Mouse (Mus musculus): ENCODE data around the gene Dagla.

Gene Dagla

DNA sequence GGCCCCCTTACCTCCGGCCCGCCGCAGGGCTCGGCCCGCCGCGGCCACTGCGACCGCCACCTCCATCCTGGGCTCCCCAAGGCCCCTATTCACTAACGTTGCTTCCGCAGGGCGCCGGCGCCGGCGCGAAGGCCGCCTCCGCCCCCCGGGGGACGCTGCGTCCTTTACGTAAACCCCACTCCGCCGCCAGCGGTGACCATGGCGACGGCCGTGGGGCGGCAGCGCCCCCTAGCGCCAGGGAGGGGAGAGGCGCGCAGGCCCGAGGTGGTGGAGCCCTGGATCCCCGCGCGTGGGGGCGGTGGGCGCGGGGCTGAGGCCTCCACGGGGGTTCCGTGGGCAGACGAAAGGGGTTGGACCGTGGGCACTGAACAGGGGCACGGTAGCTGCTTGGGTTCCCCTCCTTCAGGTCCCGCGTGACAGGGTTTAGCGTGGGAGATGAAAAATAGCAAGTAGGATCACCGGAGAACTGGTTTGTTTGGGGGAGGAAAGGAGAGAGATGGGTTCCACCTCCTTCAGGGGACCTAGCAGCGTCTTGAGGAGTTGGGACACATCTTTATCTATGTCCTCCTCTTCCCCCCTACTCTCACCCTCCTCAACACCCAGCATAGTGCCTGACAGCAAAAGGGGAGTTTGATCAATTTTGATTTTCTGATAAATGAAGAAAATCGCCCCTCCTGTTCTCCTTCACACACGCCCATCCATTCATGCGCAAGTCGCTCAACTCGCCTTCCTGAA is at the start of gene Dagla:
Dagla (minus strand) TSS at position 68 of the 735 bp plus-strand sequence.
- DNase-seq = peak; percentile 94

DNA sequence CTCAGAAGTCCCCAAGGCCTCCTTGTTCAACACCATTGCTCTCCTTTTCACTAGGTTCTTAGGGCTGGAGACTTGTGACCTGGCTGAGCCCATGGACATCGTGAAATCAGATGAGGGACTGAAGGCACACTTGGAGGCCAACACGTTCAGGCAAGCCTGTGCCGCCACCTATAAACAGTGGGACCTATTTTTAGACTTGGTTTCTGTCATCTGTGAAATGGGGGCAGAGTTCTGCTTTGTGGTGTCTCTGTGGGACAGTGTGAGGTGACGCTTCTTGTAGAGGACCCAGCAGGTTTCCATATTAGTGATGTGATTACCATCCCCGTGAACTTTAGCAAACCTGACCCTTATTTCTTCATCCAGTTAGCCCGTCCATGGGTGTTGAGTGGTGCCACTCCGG is 47.5 kb upstream of the Dagla start:
- DNase-seq = no peak

DNA sequence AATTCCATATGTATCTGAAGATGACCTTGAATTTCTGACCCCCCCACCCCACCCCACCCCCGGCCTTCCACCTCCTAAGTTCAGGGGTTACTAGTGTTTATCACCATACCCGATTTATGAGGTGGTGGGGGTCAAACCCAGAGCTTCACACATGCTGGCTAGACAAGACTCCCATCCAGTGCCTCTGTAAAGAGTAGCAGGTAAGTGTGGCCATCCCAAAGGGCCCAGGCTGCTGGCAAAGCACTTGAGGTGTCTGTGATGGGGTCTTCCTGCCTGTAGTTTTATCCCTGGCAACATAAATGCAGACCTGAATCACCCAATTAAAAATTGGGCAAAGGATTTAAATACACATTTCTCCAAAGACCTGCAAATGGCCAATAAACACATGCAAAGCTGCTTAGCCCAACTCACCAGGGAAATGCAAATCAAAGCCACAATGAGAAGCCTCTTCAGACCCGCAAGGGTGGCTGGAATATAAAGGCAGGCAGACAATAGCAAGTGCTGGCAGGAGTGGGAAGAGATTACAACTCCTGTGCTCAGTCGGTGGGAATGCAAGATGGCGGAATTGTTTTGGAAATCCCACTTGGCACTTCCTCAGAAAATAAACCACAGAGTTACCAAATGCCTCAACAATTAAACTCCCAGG is 43.1 kb upstream of the Dagla start:
- DNase-seq = no peak

DNA sequence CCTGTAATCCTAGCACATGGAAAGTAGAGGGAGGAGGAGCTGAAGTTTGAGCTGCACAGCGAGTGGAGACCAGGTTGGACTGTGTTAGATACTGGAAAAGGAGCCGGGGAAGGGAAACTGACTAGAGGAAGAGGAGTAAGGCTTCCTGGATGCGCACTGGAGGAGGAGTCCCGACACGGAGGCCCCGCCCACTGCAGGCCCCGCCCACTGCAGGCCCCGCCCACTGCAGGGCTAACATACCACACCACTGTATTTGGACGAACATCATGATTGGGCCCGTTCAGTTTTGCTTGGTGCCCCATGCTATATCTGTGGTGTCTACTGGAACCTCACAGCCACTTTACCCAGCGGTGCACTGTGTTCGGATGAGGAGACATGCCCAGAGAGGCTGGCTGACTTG is 41.0 kb upstream of the Dagla start:
- DNase-seq = no peak

DNA sequence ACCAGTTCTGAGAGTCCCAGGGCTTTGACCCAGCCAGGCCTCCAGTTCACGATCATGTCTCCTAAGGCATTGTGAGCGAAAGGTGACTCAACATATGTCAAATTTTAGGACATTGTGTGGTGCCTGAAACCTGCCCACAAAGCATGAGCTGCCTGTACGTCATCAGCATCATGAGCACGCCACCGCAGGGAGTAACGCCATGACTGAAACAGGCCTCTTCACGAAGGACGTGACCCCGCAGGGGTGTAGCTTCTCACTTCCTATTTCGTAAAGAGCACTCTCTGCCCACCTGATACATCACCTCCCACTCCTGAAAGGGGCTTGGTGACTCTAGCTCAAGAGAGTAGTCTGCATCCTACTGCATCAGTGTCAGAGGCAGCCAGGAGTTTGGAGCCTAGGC is 39.2 kb upstream of the Dagla start:
- DNase-seq = no peak

DNA sequence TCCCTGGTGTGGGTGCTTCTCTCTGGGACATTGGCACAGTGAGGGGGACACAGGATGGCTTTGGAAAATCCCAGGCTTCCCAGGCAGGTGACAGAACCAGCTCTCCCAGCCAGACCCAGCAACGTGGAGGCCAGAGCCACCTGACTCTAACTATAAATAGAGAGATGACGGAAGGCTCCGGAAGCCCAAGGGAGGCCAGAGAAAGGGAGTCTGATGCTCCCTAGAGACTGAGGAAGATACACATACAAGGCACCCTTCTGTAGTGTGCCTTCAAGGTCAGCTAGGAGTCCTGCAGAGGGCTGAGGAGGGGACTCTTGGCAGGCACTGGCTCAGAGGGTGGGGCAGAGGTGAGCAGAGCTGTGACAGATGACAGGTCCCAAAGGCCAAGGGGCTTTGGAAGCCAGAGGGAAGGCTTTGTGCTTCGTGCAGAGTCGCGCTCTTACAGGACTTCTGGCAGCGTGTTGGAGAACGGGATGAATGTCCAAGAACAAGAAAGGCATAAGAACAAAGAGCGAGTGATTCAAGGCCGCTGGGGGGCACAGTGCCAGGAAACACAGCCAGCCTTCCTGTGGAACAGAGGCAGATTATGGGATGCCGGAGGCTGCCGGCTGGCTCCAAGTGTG is 37.3 kb upstream of the Dagla start:
- peak; percentile 84 for DNase-seq

DNA sequence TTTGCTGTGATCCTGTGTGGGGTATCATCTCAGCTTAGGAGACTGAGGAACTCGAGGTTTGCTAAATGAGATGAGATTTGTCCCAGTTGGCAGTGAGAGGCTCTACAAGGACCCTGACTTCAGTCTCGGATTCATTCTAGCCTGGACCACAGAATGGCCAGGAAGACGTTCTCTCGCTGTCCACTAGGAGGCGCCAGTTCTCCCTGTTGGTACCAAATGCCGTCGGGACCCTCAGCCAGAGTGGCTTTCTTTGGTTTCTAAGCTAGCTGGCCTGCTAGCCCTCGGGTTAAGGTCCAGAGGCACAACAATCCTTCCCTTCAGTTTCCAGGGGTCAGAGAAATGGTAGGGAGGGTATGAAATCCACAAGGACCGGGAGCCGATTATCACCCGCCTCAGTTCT is 36.5 kb upstream of the Dagla start:
- DNase-seq = peak; percentile 87

DNA sequence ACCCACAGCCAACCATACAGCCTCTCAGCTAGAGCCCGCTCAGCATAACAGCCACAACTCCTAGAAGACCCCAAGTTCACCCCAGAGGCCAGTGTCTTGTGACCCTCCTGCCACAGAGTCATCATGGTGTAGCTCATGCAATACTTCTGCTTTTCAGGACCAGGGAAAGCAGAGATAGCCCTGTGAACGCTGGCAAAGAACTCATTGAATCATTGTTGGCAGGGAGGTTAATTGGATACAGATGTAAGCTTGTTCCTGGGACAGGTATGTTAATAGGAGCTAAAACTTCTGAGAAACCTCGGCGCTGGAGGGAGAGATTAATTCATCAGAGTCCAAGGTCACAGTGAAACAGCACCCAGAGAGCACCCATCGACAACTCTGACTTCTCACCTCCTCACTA is 36.0 kb upstream of the Dagla start:
- DNase-seq = no peak

DNA sequence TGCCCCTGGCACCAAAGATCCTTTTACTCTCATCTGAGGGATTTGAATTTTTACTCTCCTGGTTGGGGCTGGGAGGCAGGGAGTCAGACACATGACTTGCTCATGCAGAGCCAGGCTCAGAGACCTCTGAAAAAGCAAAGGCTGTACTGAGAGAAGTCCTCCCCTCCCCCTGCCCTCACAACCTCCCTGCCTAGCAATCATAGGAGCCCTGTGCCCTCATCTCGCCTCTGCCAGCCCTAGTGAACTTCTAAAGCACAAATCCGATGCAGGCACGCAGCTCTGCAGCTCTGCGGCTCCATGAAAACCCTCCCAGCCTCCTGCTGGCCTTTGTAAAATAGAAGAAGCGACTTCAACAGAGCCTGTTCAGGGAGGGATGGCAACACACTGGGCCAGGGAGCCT is 34.6 kb upstream of the Dagla start:
- no peak for DNase-seq

DNA sequence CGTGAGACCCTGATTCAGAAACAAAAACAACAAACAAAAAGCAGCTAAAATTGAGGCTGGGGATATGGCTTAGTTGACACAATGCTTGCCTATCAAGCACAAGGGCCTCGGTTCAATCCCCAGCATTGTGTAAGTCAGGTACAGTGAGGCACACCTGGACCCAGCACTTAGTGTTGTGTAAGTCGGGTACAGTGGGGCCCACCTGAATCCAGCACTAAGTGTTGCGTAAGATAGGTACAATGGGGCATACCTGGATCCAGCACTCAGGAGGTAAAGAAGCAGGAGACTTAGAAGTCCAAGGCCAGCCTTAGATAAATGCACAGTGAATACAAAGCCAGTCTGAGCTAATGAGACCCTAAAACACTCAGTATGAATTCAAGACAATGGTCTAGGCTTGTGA is 34.0 kb upstream of the Dagla start:
- DNase-seq = no peak

DNA sequence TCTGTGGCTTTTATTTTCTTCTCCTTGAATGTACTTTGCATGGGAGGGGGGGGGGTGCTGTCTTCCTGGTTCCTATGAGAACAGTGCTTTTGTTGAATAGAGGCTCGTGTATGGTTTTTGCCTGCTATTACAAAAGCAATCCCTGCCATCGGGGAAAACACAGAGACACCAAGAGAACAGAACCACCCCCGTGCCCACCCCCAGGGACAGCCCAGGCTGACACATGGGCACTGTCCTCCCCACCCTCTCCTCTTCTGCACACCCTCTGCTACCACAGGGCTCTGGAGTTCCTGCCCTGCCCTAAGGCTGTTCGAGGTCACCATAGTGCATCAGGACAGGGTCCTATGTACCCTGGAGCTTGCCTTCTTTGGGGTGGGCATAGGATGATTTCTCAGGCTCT is 29.8 kb upstream of the Dagla start:
- DNase-seq = no peak

DNA sequence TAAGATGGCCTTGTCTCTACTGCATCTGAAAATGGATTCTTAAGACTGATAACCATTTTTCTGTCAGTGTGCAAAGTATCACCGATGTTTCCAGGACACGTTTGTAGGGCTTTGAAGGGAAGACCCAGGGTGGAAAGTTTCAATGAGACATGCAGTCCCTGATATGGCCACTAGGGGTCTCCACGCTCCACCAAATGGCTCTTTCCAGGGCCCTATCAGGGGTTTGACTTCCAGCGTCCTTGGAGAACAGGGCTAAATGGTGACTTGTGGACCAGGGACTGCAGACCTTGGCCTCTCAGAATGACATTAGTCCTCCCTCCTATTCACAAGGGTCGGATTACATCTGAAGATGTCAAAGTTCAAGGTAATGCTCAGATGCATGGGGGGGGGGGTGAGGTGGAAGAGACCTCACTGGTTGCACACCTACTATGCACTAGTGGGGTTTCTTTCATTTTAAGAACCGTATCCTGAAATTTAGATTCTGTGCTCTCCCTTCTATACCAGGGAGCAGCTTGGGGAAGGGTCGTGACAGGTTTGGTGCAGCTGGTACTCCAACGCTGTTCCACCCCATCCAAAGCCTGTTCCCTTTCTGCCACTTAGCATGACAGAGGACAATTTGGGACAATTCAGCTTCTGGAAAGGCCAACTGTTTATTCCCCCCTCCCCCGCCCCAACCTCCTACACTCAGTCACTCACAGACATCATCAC is 29.0 kb upstream of the Dagla start:
- peak; percentile 81 for DNase-seq

DNA sequence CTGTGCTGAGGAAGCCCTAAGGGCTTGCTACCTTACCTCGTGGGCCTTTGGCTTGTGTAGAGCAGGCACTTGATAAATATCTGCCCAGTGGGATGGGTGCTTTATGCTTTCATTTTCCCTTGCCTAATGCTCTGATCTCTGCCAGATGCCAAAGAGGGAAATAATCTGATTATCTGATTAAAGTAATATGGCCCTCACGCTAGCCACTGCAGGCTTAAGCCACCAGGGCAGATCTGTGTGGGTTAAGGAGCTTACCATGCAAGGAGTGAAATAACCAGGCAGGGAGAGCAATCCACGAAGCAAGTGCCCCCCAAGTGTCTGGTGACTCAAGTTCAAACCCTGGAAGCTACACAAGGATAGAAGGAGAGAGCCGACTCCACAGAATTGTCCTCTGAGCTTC is 27.0 kb upstream of the Dagla start:
- DNase-seq = no peak

DNA sequence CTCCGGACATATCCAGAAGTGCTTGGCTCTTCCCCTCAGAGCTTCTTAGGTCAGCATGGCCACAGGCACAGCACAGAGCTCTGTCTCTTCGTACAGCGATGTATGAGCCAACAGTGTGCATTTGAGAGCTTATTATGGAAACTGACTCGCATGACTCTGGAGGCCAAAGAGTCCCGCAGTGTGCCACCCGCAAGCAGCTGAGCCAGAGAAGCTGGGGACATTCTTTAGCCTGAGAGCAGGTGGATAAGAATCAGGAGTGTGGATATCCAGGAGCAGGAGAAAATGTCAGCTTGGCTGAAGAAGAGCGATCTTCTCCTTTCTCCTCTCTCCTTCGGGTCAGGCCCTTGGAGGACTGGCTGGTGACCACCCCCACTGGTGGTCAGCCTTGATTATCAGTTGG is 24.4 kb upstream of the Dagla start:
- DNase-seq = no peak

DNA sequence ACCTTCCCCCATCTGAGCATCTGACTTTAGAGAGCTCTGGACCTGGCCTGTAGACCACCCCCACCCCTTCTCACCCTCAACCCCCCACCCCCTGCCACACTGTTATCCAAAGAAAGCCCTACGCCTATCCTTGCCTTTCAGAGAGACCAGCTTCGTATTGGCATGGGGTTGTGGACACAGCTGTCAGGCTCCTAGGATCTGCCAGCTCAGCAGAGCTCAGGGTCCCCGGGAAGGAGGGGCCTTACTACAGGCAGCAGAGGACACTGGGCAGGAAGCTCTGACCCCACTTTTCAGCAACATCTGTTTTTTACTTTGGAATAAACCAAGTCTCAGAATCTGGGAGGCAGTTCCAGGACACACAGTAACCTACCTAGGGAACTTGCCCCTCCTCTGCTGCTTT is 21.9 kb upstream of the Dagla start:
- DNase-seq = no peak

DNA sequence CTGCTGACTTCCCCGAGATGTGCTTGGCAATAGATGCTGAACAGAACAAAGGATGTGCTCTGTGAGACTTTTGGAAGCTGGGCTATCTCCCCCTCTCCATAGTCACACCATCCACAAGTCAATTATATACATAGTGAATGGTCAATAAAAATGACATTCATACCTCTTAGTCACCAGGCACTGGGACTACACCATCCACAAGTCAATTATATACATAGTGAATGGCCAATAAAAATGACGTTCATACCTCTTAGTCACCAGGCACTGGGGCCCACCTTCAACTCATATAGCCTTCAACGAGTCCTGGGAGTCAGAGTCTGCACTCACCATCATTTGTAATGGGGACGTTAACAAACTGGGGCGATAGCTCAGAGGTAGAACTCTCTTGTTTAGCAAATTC is 19.2 kb upstream of the Dagla start:
- DNase-seq = no peak

DNA sequence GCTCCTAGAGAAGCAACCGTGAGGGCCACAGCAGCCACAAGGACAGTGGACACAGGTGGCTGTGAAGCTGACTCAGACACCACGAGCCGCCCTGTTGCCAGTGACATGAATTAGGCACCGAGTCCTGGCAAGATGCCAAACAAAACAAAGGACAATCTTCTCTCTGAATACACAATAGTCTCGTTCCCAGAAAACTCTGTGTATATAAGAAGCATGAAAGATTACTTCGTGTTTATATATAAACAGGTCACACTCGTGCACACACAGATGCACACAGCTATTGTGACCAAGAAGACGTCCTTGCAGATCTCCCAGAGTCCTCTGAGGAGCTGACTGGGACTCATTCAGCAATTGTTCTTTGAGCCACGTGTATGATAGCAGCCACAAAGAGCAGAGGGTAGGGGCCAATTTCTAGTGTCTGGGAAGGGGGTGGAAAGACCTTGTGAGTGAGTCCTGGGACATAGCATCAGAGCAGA is 18.7 kb upstream of the Dagla start:
- DNase-seq = no peak

DNA sequence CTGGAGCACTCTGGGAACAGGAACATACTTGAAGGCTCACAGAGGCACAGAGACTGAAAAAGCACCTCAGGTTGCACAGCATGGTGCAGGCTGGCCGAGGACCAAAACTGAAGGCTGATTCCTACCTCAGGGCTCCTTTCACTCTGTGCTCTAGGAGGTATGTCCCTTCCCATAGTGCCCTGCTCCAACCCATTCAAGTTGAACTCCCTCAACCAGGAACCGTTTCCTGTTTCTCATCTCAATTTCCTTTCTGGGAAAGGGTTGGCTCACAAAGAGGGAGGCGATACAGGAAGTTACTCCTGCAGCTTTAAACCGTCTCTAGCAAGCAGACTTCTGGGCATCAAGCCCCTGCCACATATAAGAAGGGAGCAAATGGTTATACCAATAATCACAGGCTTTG is 13.1 kb upstream of the Dagla start:
- DNase-seq = no peak

DNA sequence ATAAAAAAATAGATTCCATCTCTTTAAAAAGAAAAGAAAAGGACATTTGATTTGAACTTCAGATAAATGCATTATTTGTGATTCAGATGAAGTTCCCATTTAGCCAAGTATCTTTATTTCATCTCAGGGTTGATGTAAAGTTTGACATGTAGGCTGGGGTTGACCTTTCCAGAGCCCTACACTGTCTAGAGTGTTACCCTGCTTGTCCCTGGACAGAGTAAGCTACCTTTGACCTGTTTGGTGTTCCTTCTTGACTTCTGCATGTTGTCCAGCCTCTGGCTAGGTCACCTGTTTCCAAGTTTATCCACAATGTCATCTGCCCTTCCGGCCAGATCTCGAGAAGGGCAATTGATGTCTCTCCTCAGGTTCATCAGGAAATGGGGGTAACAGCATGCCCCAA is 12.7 kb upstream of the Dagla start:
- no peak for DNase-seq

DNA sequence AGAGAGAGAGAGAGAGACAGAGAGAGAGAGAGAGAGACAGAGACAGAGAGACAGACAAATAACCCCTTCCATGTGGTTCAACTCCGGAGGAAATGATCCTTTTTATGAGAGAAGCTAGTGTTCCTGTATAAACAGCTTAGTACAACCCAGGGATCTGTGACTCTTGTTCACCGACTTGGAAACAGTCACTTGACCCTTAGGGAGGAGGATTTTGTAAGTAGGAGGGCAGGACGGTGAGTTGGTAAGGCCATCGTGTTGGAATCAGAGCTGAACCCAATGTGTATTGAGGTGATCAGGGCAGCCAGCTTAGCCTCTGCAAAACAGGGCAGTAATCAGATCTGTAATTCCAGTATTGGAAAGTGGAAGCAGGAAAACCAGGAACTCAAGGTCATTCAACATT is 12.3 kb upstream of the Dagla start:
- DNase-seq = no peak

DNA sequence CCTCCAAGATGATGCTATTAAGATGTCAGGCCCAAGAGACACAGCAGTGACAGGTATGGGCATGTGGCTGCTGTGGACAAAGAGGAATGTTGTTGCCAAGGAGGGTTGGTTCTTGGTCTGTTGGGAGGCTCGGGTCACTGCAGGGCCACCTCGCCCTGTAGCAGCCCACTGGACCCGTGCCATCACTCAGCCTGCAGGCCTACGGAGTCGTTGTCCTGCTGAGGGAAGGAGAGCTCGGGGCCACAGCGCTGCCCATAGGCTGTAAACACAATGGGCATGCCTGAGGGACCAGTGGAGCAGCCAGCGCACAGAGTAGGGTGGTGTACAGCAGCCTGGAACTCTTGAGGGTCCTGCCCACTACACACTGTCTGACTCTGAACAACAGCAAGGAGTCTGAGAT is 7.4 kb upstream of the Dagla start:
- no peak for DNase-seq

DNA sequence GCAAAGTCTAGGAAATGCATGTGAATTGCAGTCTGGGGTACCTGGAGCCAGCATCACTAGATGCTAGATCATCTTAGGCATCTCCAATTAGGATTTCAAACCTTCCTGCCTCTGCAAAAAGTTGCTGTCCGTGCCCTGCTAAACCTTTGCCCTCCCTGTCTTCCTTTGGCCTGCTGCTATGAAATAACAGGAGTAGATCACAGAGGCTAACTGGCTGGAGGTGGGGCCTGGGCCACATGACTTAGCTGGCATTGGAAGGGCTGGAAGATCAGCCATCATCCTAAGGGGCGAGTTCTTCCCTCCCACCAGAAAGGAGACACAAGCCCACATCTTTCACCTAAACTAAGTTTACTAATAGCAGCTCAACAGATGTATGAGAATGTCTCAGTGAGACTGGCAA is 4.3 kb upstream of the Dagla start:
- DNase-seq = no peak

DNA sequence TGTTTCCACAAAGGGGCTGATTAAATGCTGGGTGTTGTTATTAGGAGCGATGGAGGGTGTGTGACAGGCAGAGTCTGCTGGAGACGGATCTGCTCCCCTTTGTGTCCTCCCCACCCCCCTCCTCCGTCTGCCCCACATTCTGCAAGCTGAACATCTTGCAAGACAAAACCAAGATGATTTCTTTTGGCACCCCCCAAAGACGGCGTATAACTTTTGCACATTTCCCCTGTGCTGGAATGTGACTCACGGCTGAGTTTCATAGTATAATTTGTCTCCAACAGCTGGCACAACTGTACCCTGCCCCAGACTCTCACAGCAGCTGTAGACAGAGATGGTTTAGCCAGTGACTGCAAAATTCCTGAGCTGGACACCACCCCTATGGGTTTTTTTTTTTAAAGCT is 3.3 kb upstream of the Dagla start:
- DNase-seq = peak; percentile 36

DNA sequence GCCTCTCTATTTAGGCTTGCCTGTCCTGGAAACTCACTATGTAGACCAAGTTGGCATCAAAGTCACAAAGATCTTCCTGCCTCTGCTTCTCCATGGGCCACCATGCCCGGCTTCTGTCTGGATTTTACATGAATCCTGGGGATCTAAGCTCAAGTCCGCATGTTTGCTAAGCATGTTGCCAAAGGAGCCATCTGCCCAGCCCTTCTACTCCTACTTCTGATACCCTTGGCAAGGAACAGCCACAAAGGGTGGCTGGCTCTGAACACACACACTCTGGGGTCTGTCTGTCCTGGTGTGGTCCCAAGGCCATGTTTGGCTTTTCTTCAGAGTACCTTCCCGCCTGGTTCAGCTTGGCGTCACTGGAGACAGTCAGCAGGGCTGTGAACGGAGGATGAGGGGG is 2.7 kb upstream of the Dagla start:
- no peak for DNase-seq
